Mouse (Mus musculus) limb, embryonic 13.5 days (tissue): ENCODE data around the gene Nptn. TPM values are rescaled to one million over a fixed set of nuclear protein-coding genes. Genes with fewer than 3 reads are reported as not detected.

Experiments used
- ATAC-seq: fragments of 200-750 bp; cut with Nextera tagmentation; 2 replicates; pipeline ENCODE4 v1.8.0; 2017; ENCODE audit warnings: low read depth, moderate number of reproducible peaks, moderate TSS enrichment; ENCODE audit not compliant: low FRiP score
- H3K27ac ChIP-seq: fragments of 300-500 bp; sonication (generic); 2 replicates; pipeline ENCODE4 v1.5.1; 2015; ENCODE audit warnings: inconsistent platforms, mild to moderate bottlenecking, moderate library complexity
- H3K27me3 ChIP-seq: fragments of 300-500 bp; sonication (generic); 2 replicates; pipeline ENCODE4 v1.6.1; 2015; ENCODE audit warnings: mild to moderate bottlenecking, inconsistent platforms
- H3K36me3 ChIP-seq: fragments of 300-500 bp; sonication (generic); 2 replicates; pipeline ENCODE4 v1.6.1; 2015; ENCODE audit warnings: inconsistent platforms, mild to moderate bottlenecking, moderate library complexity
- H3K4me1 ChIP-seq: fragments of 300-500 bp; sonication (generic); 2 replicates; pipeline ENCODE4 v1.6.1; 2015; ENCODE audit warnings: inconsistent platforms
- H3K4me2 ChIP-seq: fragments of 300-500 bp; sonication (generic); replicated peaks from 2 replicates; pipeline ENCODE4 v1.6.1; 2015; ENCODE audit warnings: inconsistent platforms, mild to moderate bottlenecking, moderate library complexity
- H3K4me3 ChIP-seq: fragments of 300-500 bp; sonication (generic); 2 replicates; pipeline ENCODE4 v1.5.1; 2015; ENCODE audit warnings: moderate library complexity, mild to moderate bottlenecking, inconsistent platforms
- H3K9ac ChIP-seq: fragments of 300-500 bp; sonication (generic); 2 replicates; pipeline ENCODE4 v1.6.1; 2015; ENCODE audit warnings: mild to moderate bottlenecking, inconsistent platforms
- H3K9me3 ChIP-seq: fragments of 300-500 bp; sonication (generic); 2 replicates; pipeline ENCODE4 v1.6.1; 2016; ENCODE audit warnings: inconsistent platforms
- WGBS: fragments of 180-500 bp; shearing (Covaris S2); methylation state at CpG from one replicate; pipeline ENCODE4 v1.1.7; 2015; 5-methylcytosine and 5-hydroxymethylcytosine counted together
- polyA plus RNA-seq: library from polyadenylated mRNA; unstranded; fragments of >200 nt; fragmentation: Nextera tagmentation; extraction: Ambion mirVana; gene quantifications from 2 replicates; pipeline ENCODE4 v1.2.1, GENCODE M21; 2015

Nptn gene
- 99.6 and 101 TPM in 2 replicates for polyA plus RNA-seq

DNA sequence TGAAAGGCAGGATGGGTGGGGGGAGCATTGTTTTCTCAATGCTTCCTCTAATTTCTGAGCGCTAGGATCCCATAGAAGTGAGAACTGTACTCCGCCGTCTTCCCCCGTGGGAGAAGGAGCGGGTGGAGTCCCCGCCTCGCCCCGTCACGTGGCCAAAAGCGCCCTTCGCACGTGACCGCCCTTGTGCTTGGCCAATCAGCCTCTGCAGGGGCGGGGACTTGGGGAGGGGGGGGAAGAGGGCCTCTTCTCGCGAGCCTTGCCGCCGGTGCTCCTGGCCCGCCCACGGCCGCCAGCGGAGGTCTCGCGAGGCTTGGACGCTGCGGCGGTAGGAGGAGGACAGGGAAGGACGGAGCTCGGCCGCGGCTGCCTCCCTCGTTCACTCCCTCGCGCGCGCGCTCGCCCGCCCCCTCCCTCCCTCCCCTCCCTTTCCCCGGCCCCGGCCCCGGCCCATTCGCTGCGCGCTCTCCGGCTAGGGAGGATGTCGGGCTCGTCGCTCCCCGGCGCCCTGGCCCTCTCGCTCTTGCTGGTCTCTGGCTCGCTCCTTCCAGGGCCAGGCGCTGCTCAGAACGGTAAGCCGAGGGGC lies at the start of gene Nptn:
Gene Nptn (plus strand): TSS at position 283 of the 583 bp plus-strand sequence.
- WGBS: under 1% methylated on average over 34 of the region's 56 CpGs
- H3K4me1 ChIP-seq: peaks cover 14% of the 10 kb centered on the region

GRCm38 (mm10) chr9:58533322-58533721 lies 48.7 kb upstream of the Nptn start:
- H3K4me3 ChIP-seq: no peak overlapping the region
- H3K36me3 ChIP-seq: peaks cover 96% of the 10 kb centered on the region
- no peak overlapping the region for H3K9ac ChIP-seq
- 96% methylated on average over 6 of the region's 6 CpGs for WGBS
- H3K4me1 ChIP-seq: no peaks in the 10 kb centered on the region
- H3K4me2 ChIP-seq: no peak overlapping the region
- H3K27ac ChIP-seq: no peak overlapping the region
- H3K27me3 ChIP-seq: no peaks in the 10 kb centered on the region
- H3K9me3 ChIP-seq: no peaks in the 10 kb centered on the region
- ATAC-seq: no peak

More for the DNA sequence above, at the start of gene Nptn:
- peak within 1 kb of the TSS; percentile 96 for H3K27ac ChIP-seq
- H3K4me2 ChIP-seq: peak within 1 kb of the TSS; percentile 84
- H3K9me3 ChIP-seq: no peaks in the 10 kb centered on the region
- ATAC-seq: peak; percentile 99
- H3K4me3 ChIP-seq: peak within 1 kb of the TSS; percentile 88
- H3K9ac ChIP-seq: peak within 1 kb of the TSS; percentile 97
- H3K36me3 ChIP-seq: no peaks in the 10 kb centered on the region
- H3K27me3 ChIP-seq: no peaks in the 10 kb centered on the region

GRCm38 (mm10) chr9:58534766-58535165 lies 47.3 kb upstream of the Nptn start:
- H3K36me3 ChIP-seq: peaks cover 89% of the 10 kb centered on the region
- ATAC-seq: no peak
- H3K27ac ChIP-seq: no peak overlapping the region
- no peaks in the 10 kb centered on the region for H3K4me1 ChIP-seq
- no peak overlapping the region for H3K4me2 ChIP-seq
- H3K4me3 ChIP-seq: no peak overlapping the region
- no peak overlapping the region for H3K9ac ChIP-seq
- no peaks in the 10 kb centered on the region for H3K27me3 ChIP-seq
- no peaks in the 10 kb centered on the region for H3K9me3 ChIP-seq
- 38% methylated on average over 1 of the region's 1 CpGs for WGBS

DNA sequence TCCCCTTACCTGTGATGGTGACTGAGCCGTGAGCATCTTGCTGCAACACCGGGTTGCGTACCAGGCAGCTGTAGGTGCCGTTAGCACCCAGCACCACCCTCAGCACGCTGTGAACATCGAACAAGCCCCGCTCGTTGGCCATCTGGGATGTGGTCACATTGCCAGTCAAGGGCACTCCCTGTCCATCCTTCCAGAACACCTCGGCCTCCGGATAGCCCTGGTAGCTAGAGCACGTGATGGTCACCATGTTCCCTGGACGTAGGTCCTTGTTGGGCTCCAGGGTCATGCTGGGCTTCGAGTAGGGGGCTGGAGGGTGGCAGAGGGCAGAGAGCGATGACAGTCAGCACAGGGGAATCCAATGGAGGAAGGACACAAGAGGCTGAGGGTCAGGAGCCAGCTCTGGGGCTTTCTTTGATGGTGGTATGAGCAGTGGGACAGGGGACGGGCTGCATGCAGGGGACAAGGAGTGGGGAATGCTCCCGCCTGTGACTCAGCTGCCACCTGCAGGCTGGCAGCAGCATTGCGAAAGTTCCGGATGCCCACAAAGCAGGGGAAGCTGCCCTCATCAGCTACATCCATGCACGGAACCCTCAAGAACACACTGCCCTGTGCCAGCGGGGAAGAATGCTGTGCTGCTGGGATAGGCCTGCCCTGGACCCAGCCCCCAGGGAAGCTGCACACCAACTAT lies 46.4 kb upstream of the Nptn start:
- 77% methylated on average over 20 of the region's 20 CpGs for WGBS
- H3K27me3 ChIP-seq: no peaks in the 10 kb centered on the region
- H3K36me3 ChIP-seq: peaks cover 87% of the 10 kb centered on the region
- H3K4me2 ChIP-seq: no peak overlapping the region
- H3K27ac ChIP-seq: no peak overlapping the region
- no peak for ATAC-seq
- no peaks in the 10 kb centered on the region for H3K4me1 ChIP-seq
- H3K9ac ChIP-seq: no peak overlapping the region
- H3K9me3 ChIP-seq: no peaks in the 10 kb centered on the region
- no peak overlapping the region for H3K4me3 ChIP-seq

- WGBS: 78% methylated on average over 3 of the region's 3 CpGs
- ATAC-seq: no peak
- peaks cover 68% of the 10 kb centered on the region for H3K36me3 ChIP-seq
- no peak overlapping the region for H3K4me3 ChIP-seq
- no peak overlapping the region for H3K27ac ChIP-seq
- H3K27me3 ChIP-seq: no peaks in the 10 kb centered on the region
- no peaks in the 10 kb centered on the region for H3K9me3 ChIP-seq
- no peak overlapping the region for H3K9ac ChIP-seq
- no peak overlapping the region for H3K4me2 ChIP-seq
- H3K4me1 ChIP-seq: peaks cover 19% of the 10 kb centered on the region
Measured at GRCm38 (mm10) chr9:58537774-58538173, 44.3 kb upstream of the Nptn start.

GRCm38 (mm10) chr9:58539886-58540285 lies 42.2 kb upstream of the Nptn start:
- 48% methylated on average over 5 of the region's 5 CpGs for WGBS
- no peaks in the 10 kb centered on the region for H3K9me3 ChIP-seq
- no peak overlapping the region for H3K27ac ChIP-seq
- peaks cover 48% of the 10 kb centered on the region for H3K36me3 ChIP-seq
- 0 out of 2 replicates have a peak, but pooled peaks have one; percentile 29 for ATAC-seq
- H3K4me1 ChIP-seq: peaks cover 23% of the 10 kb centered on the region
- no peak overlapping the region for H3K4me3 ChIP-seq
- H3K27me3 ChIP-seq: no peaks in the 10 kb centered on the region
- no peak overlapping the region for H3K9ac ChIP-seq
- H3K4me2 ChIP-seq: no peak overlapping the region

DNA sequence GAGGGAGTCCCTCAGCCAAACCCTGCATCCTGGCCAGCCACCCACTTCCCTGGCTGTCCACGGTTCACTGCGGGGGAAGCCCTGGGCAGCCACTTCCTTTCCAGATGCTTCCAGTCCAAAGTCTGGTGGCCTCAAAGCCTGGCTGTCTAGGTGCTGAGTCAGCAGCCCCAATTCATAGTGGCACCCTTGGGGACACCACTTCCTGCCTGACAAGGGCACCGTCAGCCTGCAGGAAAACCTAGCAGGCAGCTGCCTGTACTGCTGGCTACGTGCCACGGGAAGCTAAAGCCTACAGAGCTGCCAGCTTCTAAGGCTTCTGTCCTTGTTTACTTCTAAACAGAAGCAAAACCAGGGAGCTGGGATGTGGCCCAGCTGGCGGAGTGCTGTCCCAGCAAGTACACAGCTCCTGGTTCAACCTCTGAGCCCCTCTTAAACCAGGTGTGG lies 40.1 kb upstream of the Nptn start:
- H3K27me3 ChIP-seq: no peaks in the 10 kb centered on the region
- H3K27ac ChIP-seq: peak overlapping the region; percentile 52; the same call in 1 of the 2 replicates
- no peak overlapping the region for H3K4me3 ChIP-seq
- H3K36me3 ChIP-seq: peaks cover 29% of the 10 kb centered on the region
- ATAC-seq: peak; percentile 39; the same call in 1 of the 2 replicates
- WGBS: 29% methylated on average over 6 of the region's 6 CpGs
- H3K4me2 ChIP-seq: no peak overlapping the region
- H3K9ac ChIP-seq: peak overlapping the region; percentile 50; the same call in 1 of the 2 replicates
- peaks cover 33% of the 10 kb centered on the region for H3K4me1 ChIP-seq
- H3K9me3 ChIP-seq: no peaks in the 10 kb centered on the region

DNA sequence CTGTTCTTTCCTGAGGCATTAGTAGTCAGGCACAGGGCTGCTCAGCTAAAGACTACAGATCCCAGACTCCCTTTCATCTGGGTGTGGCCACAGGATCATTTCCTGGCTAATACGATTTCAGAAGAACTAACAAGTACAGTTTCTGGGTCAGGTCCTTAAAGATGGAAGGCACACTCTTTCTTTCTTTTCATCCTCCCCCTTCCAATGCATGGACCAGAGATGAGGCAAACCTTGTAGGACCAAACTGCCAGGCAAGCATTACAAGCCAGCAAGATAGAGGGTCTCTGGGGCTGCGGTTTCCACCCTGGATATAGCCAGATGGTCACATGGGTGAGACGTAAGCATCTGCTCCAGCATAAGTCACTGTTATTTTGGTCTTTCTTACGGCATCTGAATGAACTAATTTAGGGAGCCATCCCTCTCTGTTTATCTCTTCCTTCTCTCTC lies 37.1 kb upstream of the Nptn start:
- no peak for ATAC-seq
- Histone ChIP-seq H3K4me1 (peaks cover 54% of the 10 kb centered on the region), H3K9me3 (no peaks in the 10 kb centered on the region), H3K4me2 (no peak overlapping the region), H3K9ac (no peak overlapping the region), H3K27me3 (no peaks in the 10 kb centered on the region), H3K36me3 (peaks cover 8% of the 10 kb centered on the region), H3K4me3 (no peak overlapping the region), H3K27ac (no peak overlapping the region)
- WGBS: 71% methylated on average over 4 of the region's 4 CpGs

DNA sequence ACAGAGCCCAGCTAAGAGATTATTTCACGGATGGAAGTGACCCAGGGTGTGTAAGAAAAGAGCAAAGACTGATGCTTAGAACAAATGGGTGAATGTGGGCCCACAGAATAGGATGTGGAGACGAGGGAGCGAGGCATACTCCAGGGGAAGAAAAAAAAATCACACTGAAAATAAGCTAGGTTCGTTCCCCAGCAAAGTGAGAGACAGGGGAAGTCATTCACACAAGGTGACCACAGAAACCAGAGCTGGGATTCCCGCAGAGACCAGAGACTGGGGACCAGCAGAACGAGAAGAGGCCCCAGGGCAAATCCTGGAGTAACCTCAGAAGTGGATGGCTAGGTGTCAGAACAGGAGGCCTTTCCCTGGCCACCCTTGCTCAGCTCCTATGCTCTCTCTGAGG lies 36.6 kb upstream of the Nptn start:
- Histone ChIP-seq H3K9me3 (no peaks in the 10 kb centered on the region), H3K9ac (no peak overlapping the region), H3K27me3 (no peaks in the 10 kb centered on the region), H3K36me3 (peaks cover 3% of the 10 kb centered on the region), H3K4me1 (peaks cover 57% of the 10 kb centered on the region), H3K4me2 (no peak overlapping the region), H3K27ac (no peak overlapping the region), H3K4me3 (no peak overlapping the region)
- WGBS: 58% methylated on average over 6 of the region's 6 CpGs
- no peak for ATAC-seq

DNA sequence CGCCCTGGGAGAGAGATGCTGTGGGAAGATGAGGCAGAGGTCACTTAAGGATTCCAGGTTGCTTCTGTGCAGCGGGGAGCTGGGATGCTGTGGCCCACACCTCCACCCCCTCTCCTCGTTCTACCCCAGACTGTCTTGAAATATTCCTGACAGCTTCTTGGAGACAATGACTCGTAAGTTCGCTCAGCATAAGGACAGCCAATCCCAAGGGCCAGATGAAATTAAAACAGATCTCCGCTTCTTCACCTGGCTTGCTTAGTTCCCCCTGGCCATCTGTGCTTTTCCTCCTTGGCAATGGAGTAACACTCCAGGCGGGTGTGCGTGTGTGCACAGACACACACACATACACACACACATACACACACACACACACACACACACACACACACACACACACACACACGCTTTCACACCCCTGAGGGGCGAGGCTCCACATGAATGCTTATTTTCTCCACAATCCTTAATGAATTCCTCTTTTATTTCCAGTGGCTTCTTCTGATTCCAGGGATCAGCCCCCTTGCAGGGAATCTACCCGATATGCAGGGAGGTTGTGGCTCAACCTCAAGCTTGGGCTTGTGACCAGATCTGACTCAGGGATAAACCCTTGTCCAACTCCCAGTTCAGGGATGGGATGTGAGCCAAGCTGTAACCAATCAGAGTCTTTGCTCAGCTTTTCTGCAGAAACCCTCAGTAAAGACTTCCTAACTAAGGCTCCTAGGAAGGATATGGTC lies 35.2 kb upstream of the Nptn start:
- Histone ChIP-seq H3K4me1 (peaks cover 50% of the 10 kb centered on the region), H3K9ac (no peak overlapping the region), H3K4me3 (no peak overlapping the region), H3K27ac (no peak overlapping the region), H3K27me3 (no peaks in the 10 kb centered on the region), H3K9me3 (no peaks in the 10 kb centered on the region), H3K36me3 (no peaks in the 10 kb centered on the region; the same call in none of the 2 replicates), H3K4me2 (no peak overlapping the region)
- WGBS: 72% methylated on average over 11 of the region's 11 CpGs
- no peak for ATAC-seq

DNA sequence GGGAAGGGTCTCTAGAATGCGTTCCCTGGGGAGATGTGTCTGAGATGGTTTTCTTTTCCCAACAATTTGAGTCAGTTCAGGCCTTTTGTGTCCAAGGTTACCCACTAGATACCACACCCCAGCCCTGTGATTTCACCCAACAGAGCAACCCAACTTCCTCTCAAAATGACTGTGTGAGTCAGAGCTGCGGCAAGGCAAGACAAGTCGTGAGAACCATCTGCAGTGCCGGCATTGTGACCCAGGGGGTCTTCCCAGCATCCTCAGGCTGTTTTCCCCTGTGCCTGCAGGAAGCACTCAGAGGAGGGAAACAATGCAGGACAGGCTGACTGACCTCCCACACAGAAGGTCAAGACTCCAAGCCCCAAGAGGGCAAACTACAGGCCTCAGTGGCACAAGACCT lies 33.1 kb upstream of the Nptn start:
- Histone ChIP-seq H3K4me2 (no peak overlapping the region), H3K4me3 (no peak overlapping the region), H3K36me3 (no peaks in the 10 kb centered on the region; the same call in none of the 2 replicates), H3K9ac (no peak overlapping the region), H3K9me3 (no peaks in the 10 kb centered on the region), H3K27me3 (no peaks in the 10 kb centered on the region), H3K4me1 (peaks cover 59% of the 10 kb centered on the region), H3K27ac (no peak overlapping the region)
- ATAC-seq: no peak
- 62% methylated on average over 4 of the region's 4 CpGs for WGBS

GRCm38 (mm10) chr9:58549694-58550093 lies 32.3 kb upstream of the Nptn start:
- H3K9ac ChIP-seq: no peak overlapping the region
- H3K27ac ChIP-seq: no peak overlapping the region
- H3K36me3 ChIP-seq: no peaks in the 10 kb centered on the region; the same call in none of the 2 replicates
- H3K27me3 ChIP-seq: no peaks in the 10 kb centered on the region
- ATAC-seq: no peak
- peaks cover 62% of the 10 kb centered on the region for H3K4me1 ChIP-seq
- no peak overlapping the region for H3K4me2 ChIP-seq
- H3K9me3 ChIP-seq: no peaks in the 10 kb centered on the region
- WGBS: 80% methylated on average over 3 of the region's 3 CpGs
- H3K4me3 ChIP-seq: no peak overlapping the region
